Mouse (Mus musculus): Measurements from ENCODE around the gene Srpk2.
"Not testable (repeated sequence)": the region's sequence is repeated elsewhere in the genome, so short reads cannot be mapped to it uniquely, and the experiment has no call there.

The Srpk2 gene

DNA sequence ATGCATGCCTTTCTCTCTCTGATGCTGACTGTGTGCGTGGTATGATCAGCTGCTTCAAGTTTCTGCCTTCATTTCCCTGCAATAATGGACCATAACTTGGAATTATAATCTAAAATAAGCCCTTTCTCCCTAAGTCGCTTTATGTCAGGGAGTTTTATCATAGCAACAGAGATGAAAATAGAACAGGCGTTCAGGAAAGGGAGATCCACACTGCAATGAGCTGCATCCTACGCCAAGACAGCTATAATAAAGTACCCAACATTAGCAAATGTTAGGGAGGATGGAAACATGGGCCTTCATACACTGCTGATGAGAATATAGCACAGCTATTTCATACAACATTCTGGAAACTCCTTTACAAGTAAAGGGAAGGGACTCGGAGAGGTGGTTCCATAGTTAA, 116.2 kb downstream of the Srpk2 start:
- DNase-seq (ENCODE audit: low read depth, low spot score), result no peak

DNA sequence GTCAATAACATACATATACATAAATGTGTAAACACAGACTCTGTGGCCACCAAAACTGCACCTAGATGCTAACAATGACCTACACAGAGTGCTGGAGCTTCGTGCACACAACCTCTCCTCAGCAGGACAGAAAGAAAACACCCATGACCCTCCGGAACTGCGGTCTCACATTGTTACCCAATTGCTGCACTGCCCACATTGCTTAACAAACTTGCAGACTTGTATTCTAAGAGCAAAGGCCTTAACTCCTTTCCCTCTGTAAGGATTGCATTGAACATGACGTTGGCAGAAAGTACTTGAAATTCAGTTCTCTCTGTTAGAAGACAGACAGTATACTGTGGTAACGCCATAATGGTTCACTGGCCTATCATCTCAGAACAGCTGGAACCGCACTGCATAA, 118.0 kb downstream of the Srpk2 start:
- no peak for DNase-seq (ENCODE audit: low read depth, low spot score)

DNA sequence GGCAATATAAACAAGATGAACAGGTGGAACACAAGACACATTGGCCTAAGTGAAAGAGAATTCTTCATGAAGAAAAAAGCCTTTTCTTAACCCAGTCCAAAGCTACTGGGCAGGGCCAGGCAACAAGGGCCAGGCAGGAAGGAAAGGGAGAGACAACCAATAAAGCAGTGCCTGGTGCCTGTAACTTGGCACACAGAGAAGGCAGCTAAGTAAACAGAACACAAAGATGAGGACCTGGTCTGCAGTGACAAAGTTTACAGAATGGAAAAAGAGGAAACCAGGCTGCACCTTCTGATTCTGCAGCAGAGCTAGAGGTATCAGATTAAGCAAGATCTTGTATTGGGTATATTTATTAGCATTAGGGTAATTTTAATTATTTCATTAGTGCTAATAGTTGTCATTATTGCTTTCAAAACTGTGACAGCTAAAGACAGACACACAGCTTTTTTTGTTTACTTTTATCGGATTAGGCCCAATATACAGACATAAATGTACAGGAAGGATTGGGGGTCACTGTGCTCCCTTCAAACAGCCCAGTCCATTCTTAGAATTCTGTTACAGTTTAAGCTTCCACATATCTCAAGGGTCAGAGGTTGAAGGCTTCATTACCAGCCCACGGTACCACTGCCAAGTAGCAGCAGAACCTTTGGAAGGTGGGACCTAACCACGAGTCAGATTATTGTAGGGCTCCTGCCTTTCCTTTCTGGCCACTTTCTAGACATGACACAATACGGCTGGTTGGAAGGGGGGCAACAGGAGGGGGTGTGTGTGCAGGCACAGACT, 121.9 kb downstream of the Srpk2 start:
- DNase-seq (ENCODE audit: low read depth, low spot score), result no peak

GRCm38 (mm10) chr5:23561227-23561626, 123.2 kb downstream of the Srpk2 start:
- no peak for DNase-seq (ENCODE audit: low read depth, low spot score)

GRCm38 (mm10) chr5:23560171-23560570, 124.2 kb downstream of the Srpk2 start:
- no peak for DNase-seq (ENCODE audit: low read depth, low spot score)

GRCm38 (mm10) chr5:23556007-23556770, 128.2 kb downstream of the Srpk2 start:
- DNase-seq (ENCODE audit: low read depth, low spot score), result no peak

- DNase-seq (ENCODE audit: low read depth, low spot score), result not testable (repeated sequence)
These were observed 131.1 kb downstream of the Srpk2 start for GRCm38 (mm10) chr5:23553338-23553737.

DNA sequence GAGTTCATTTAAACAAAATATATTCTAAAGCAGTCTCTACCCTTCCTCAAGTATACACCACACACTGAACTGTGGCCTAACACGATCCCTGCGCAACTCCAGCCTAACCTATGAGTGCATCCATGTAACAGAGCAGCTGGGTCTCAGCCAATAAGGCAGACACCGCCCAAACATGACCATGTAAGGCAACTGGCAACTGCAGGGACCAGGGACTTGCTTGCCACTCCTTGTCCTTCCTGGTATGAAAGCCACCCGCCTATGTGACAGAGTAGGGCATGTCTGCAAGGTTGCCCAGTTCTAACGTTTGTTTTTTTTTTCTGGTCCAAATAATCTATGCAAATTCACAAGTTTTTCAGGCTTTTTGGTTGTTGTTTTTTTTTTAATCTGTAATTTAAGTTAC, 132.7 kb downstream of the Srpk2 start:
- no peak for DNase-seq (ENCODE audit: low read depth, low spot score)

DNA sequence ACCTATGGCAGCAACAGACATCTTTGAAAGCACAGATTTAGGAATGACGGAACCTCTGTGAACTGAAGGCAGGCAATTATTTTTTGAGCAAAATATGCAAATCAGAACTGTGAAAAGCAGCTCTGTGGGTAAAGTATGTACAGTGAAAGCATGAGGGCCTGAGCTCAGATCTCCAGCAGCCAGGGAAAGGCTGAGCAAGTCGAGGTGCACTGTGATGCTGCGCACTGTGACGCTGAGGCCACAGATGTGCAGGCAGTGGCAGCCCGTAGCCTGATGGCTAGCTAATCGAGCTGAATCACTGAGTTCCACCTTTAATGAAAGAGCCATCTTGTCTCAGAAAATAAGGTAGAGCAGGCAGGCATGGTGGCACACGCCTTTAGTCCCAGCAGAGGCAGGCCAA, 148.7 kb downstream of the Srpk2 start:
- DNase-seq (ENCODE audit: low read depth, low spot score), result no peak

DNA sequence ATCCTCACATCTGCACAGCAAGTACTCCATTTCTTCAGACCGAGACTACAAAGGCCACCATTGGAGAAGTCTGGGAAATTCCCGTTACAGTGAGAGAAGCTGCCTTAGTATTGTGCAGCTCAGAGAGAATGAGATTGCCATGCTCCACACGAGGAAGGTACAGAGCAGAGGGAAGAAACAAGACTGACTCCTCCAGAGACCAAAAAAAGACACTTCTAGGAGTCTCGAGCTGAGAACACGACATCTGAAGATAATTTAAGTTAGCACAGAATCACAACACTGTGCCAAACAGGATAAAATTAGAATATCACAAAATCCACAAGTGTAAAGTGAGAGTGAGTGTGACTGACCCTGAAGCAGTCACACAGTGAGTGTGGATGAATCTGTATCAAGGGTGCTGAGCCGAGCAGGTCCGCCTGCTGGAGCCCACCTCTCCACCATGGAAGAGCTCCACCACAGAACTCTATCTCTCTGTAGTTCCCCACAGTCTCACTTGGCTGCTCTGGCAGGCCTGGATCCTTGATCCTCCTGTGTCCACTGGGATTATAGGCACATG, 152.8 kb downstream of the Srpk2 start:
- DNase-seq (ENCODE audit: low read depth, low spot score), result no peak

- DNase-seq (ENCODE audit: low read depth, low spot score), result no peak
These were observed 153.3 kb downstream of the Srpk2 start for GRCm38 (mm10) chr5:23531100-23531499.

- no peak for DNase-seq (ENCODE audit: low read depth, low spot score)
These were observed 159.8 kb downstream of the Srpk2 start for GRCm38 (mm10) chr5:23524621-23525020.

DNA sequence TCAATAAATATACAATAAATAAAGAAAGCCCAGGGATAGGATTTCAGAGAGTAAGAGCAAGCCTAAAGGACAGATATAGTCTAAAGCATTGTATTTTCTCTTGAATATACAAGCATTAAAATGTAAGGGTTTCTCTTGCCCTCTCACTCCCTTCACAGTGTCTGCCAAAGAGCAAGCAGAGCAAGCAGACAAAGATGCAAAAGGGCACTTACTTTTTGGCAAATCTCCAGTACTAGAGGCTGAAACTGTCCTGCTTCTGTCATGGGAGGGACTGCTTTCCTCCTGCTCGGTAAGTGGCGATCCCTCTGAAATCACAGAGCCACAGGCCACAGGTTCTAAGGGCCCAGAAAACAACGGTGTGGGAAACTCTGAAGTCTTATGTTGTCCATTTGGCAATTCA, 160.5 kb downstream of the Srpk2 start:
- DNase-seq (ENCODE audit: low read depth, low spot score), result no peak

GRCm38 (mm10) chr5:23521645-23522044, 162.8 kb downstream of the Srpk2 start:
- DNase-seq (ENCODE audit: low read depth, low spot score), result no peak

DNA sequence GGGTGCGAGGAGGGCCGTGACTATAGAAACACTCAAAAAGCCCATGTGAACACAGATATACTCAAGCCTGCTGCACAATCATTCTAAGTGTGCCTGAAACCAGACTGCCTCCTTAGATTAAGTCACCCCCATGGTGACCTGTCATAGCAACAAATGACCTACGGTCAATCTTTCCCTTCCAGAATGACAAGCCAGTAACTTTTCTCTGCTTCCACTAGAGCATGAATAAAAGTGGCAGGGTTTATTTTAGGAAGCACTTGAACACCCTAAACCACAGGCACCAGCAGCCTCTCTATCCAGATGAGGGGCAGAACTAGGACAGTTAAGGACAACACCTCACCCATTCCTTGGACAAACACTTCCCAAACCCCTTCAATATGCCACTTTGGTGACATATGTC, 164.7 kb downstream of the Srpk2 start:
- no peak for DNase-seq (ENCODE audit: low read depth, low spot score)

DNA sequence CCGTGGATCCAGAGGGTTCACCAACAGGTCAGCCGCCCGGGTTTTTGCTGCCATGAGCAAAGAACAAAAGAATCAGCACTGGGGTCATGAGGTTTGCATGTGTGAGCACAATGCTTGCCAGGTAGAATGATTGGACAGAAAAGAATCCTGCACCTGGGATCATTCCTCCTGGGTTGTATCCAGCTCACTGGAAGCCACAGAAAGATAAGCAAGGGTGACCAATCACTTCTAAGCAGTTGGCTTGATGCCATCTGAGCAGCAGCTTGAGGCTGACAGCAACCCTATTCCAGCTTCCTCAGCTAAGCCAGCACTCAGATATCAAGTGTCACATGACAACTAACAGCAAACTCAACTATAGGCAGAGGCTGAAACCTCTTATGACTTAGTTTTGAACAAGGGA, 165.7 kb downstream of the Srpk2 start:
- DNase-seq (ENCODE audit: low read depth, low spot score), result no peak

- no peak for DNase-seq (ENCODE audit: low read depth, low spot score)
These were observed 166.6 kb downstream of the Srpk2 start for GRCm38 (mm10) chr5:23517839-23518238.

DNA sequence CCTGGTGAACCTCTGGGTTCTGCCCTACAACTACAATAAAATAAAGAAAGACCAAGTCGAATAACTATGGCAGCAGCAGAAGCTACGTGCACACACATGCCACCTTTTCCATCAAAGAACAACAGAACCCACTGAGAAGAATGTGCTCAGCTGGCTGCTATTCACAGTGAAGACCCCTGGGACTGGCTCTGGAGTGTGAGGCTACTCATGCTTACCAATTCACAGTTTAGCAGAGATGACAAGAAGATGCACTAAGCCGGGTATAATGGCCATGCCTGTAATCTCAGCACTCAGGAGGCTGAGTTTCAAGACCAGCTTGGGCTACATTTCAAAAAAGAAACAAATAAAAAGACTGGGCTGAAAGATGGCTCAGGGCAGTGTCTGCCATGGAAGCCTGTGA, 167.5 kb downstream of the Srpk2 start:
- DNase-seq (ENCODE audit: low read depth, low spot score), result no peak

DNA sequence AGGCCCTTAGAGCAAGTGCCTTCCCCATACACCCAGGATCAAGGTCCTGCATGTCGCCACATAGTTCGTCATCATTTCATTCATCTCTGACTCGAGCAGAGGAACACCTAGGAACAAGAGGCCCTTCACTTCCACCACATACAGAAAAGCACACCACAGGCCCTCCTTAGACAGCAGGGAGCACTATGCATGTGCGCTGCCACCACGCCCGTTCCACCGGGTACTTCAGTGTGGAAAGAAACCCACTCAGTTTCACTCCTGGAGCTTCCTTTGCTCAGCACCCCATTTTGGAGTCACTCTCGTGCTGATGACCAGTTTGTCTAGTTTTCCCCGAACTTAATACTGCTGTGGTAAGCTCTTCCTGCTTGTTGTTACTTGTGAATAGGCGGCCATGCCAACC, 169.4 kb downstream of the Srpk2 start:
- DNase-seq (ENCODE audit: low read depth, low spot score), result no peak

- no peak for DNase-seq (ENCODE audit: low read depth, low spot score)
These were observed 170.9 kb downstream of the Srpk2 start for GRCm38 (mm10) chr5:23513468-23513867.

GRCm38 (mm10) chr5:23512556-23512955, 171.9 kb downstream of the Srpk2 start:
- DNase-seq (ENCODE audit: low read depth, low spot score), result no peak

GRCm38 (mm10) chr5:23511456-23511855, 173.0 kb downstream of the Srpk2 start:
- DNase-seq (ENCODE audit: low read depth, low spot score), result no peak

GRCm38 (mm10) chr5:23508630-23509029, 175.8 kb downstream of the Srpk2 start:
- no peak for DNase-seq (ENCODE audit: low read depth, low spot score)
